ENCODE assay signal across 7 mouse cellular contexts in genomic region chr16:85801252-85801651, GRCm38 (mm10). TPM values are rescaled to one million over a fixed set of nuclear protein-coding genes. Genes with fewer than 3 reads are reported as not detected.
DNase-seq lines count a peak whose midpoint lies in the region; ATAC-seq and TF ChIP-seq lines count a peak whose summit lies in the region.

No protein-coding gene starts in this region.

- H3K27ac ChIP-seq in embryonic facial prominence, embryonic 14.5 days (replicated peaks; ENCODE audit: low read depth, low read length) = peak overlapping the region; percentile 89
- H3K27ac ChIP-seq in limb, embryonic 13.5 days = peak overlapping the region; percentile 95
- H3K27ac ChIP-seq in midbrain, embryonic 13.5 days = peak overlapping the region; percentile 35; the same call in 1 of the 2 replicates
- peak overlapping the region; percentile 94 for H3K27ac ChIP-seq in stomach, postnatal 0 days (replicated peaks)

- H3K27me3 ChIP-seq in embryonic facial prominence, embryonic 14.5 days (replicated peaks; ENCODE audit: control insufficient read depth, insufficient read depth, low read length) = no peaks in the 10 kb centered on the region
- no peaks in the 10 kb centered on the region for H3K27me3 ChIP-seq in limb, embryonic 13.5 days
- H3K27me3 ChIP-seq in midbrain, embryonic 13.5 days = peaks cover 13% of the 10 kb centered on the region
- H3K27me3 ChIP-seq in stomach, postnatal 0 days (ENCODE audit: control insufficient read depth, insufficient read depth, low read length) = no peaks in the 10 kb centered on the region

- peak overlapping the region; percentile 95 for H3K4me2 ChIP-seq in embryonic facial prominence, embryonic 14.5 days (ENCODE audit: low read depth, low read length)
- H3K4me2 ChIP-seq in limb, embryonic 13.5 days (replicated peaks) = peak overlapping the region; percentile 85
- peak overlapping the region; percentile 100 for H3K4me2 ChIP-seq in midbrain, embryonic 13.5 days (replicated peaks)
- peak overlapping the region; percentile 87 for H3K4me2 ChIP-seq in stomach, postnatal 0 days (replicated peaks; ENCODE audit: low read depth)

- no peak for TF ChIP-seq EP300 in stomach, postnatal 0 days (optimal IDR thresholded peaks at IDR 0.05)

- H3K9ac ChIP-seq in embryonic facial prominence, embryonic 14.5 days (ENCODE audit: low read depth, low read length) = peak overlapping the region; percentile 81
- peak overlapping the region; percentile 94 for H3K9ac ChIP-seq in limb, embryonic 13.5 days
- peak overlapping the region; percentile 71 for H3K9ac ChIP-seq in midbrain, embryonic 13.5 days (replicated peaks)
- peak overlapping the region; percentile 87 for H3K9ac ChIP-seq in stomach, postnatal 0 days (ENCODE audit: low read length)

- peaks cover 6% of the 10 kb centered on the region; the same call in 1 of the 2 replicates for H3K4me1 ChIP-seq in embryonic facial prominence, embryonic 14.5 days (ENCODE audit: control insufficient read depth, insufficient read depth, low read length)
- H3K4me1 ChIP-seq in limb, embryonic 13.5 days = peaks cover 36% of the 10 kb centered on the region
- peaks cover 32% of the 10 kb centered on the region for H3K4me1 ChIP-seq in midbrain, embryonic 13.5 days (replicated peaks)
- no peaks in the 10 kb centered on the region for H3K4me1 ChIP-seq in stomach, postnatal 0 days (replicated peaks; ENCODE audit: control insufficient read depth, insufficient read depth)

- peak; percentile 80 for ATAC-seq in embryonic facial prominence, embryonic 14.5 days (ENCODE audit: low read depth)
- peak; percentile 75 for ATAC-seq in limb, embryonic 13.5 days (ENCODE audit: low FRiP score, low read depth)
- peak; percentile 79 for ATAC-seq in midbrain, embryonic 13.5 days
- peak; percentile 84 for ATAC-seq in stomach, postnatal 0 days (ENCODE audit: low FRiP score, low TSS enrichment)

- peaks cover 41% of the 10 kb centered on the region for H3K36me3 ChIP-seq in embryonic facial prominence, embryonic 14.5 days (ENCODE audit: control insufficient read depth, insufficient read depth, low read length)
- peaks cover 39% of the 10 kb centered on the region for H3K36me3 ChIP-seq in limb, embryonic 13.5 days
- peaks cover 14% of the 10 kb centered on the region; the same call in 1 of the 2 replicates for H3K36me3 ChIP-seq in midbrain, embryonic 13.5 days
- H3K36me3 ChIP-seq in stomach, postnatal 0 days (ENCODE audit: control insufficient read depth, insufficient read depth, low read length) = peaks cover 23% of the 10 kb centered on the region

- TF ChIP-seq POLR2A in brain, embryonic 14.5 days (IDR thresholded peaks at IDR 0.05; ENCODE audit: borderline replicate concordance, extremely low read depth, insufficient read depth, insufficient read length, poor library complexity, severe bottlenecking) = no peak

- peak overlapping the region; percentile 67 for H3K4me3 ChIP-seq in embryonic facial prominence, embryonic 14.5 days (ENCODE audit: low read depth, low read length)
- peak overlapping the region; percentile 83 for H3K4me3 ChIP-seq in limb, embryonic 13.5 days
- H3K4me3 ChIP-seq in midbrain, embryonic 13.5 days (replicated peaks) = peak overlapping the region; percentile 58
- peak overlapping the region; percentile 79 for H3K4me3 ChIP-seq in stomach, postnatal 0 days (ENCODE audit: low read depth, low read length)

- H3K9me3 ChIP-seq in embryonic facial prominence, embryonic 14.5 days (ENCODE audit: control insufficient read depth, low read length) = no peaks in the 10 kb centered on the region
- no peaks in the 10 kb centered on the region for H3K9me3 ChIP-seq in limb, embryonic 13.5 days
- H3K9me3 ChIP-seq in midbrain, embryonic 13.5 days = no peaks in the 10 kb centered on the region
- H3K9me3 ChIP-seq in stomach, postnatal 0 days (ENCODE audit: control insufficient read depth, low read length) = no peaks in the 10 kb centered on the region

- peak; percentile 89 for DNase-seq in brain, embryonic 14.5 days (ENCODE audit: low read depth)
- DNase-seq in embryonic facial prominence, embryonic 14.5 days (ENCODE audit: low spot score) = peak; percentile 94
- peak; percentile 81 for DNase-seq in heart, adult 8-10 months (ENCODE audit: low spot score)
- peak; percentile 77 to 84 for DNase-seq in kidney, adult 8-10 months
- peak; percentile 85 for DNase-seq in stomach, postnatal 0 days (ENCODE audit: low spot score)

- WGBS in embryonic facial prominence, embryonic 14.5 days = under 1% methylated on average over 23 of the region's 23 CpGs
- under 1% methylated on average over 23 of the region's 23 CpGs for WGBS in limb, embryonic 13.5 days
- WGBS in midbrain, embryonic 13.5 days = under 1% methylated on average over 23 of the region's 23 CpGs
- under 1% methylated on average over 23 of the region's 23 CpGs for WGBS in stomach, postnatal 0 days

- peak; percentile 45 for TF ChIP-seq CTCF in brain, embryonic 14.5 days (IDR thresholded peaks at IDR 0.05; ENCODE audit: borderline replicate concordance, extremely low read depth, insufficient read depth, insufficient read length)
- peak; percentile 75 for TF ChIP-seq CTCF in stomach, postnatal 0 days (IDR thresholded peaks at IDR 0.05; ENCODE audit: low read depth)

RNA-seq across cellular contexts. Expression of gene Adamts1, which starts 1.7 kb away (rescaled TPM):
- polyA plus RNA-seq in brain, embryonic 14.5 days (2012; rRNA removed) = 7.8 and 9.7 TPM in 2 replicates
- 39.3 and 44.7 TPM in 2 replicates for polyA plus RNA-seq in embryonic facial prominence, embryonic 14.5 days (2014; fragmentation: Nextera tagmentation; extraction: Ambion mirVana)
- total RNA-seq in heart, adult 8-10 months (2022) = 10 to 100 TPM; 23.1 to 26.8 (median 25.4) TPM
- polyA plus RNA-seq in limb, embryonic 13.5 days (2015; fragmentation: Nextera tagmentation; extraction: Ambion mirVana) = 53.6 TPM in 2 replicates
- 4.4 and 5.3 TPM in 2 replicates for polyA plus RNA-seq in midbrain, embryonic 13.5 days (2015; fragmentation: Nextera tagmentation; extraction: Ambion mirVana)
- polyA plus RNA-seq in stomach, postnatal 0 days (2015; fragmentation: Nextera tagmentation; extraction: Ambion mirVana) = 10.6 and 12.6 TPM in 2 replicates

Comparison
In these comparisons a context has a peak if more than half of its experiments do, and no peak if none do; other contexts are left out.
1. Peak in every context shown above with its lines: DNase-seq, ATAC-seq, H3K4me3 ChIP-seq and H3K27ac ChIP-seq.
2. H3K27ac ChIP-seq: peak in every context shown above with its lines; median percentile 95 in limb, embryonic 13.5 days; 94 in stomach, postnatal 0 days; 89 in embryonic facial prominence, embryonic 14.5 days; 35 in midbrain, embryonic 13.5 days.